Mouse (Mus musculus): Measurements from ENCODE around the gene Jmjd6. TPM values are rescaled to one million over a fixed set of nuclear protein-coding genes. Genes with fewer than 3 reads are reported as not detected.

Jmjd6 gene
- total RNA-seq, 2 experiments from 2014 or later: 33.4 to 36.3 TPM

DNA sequence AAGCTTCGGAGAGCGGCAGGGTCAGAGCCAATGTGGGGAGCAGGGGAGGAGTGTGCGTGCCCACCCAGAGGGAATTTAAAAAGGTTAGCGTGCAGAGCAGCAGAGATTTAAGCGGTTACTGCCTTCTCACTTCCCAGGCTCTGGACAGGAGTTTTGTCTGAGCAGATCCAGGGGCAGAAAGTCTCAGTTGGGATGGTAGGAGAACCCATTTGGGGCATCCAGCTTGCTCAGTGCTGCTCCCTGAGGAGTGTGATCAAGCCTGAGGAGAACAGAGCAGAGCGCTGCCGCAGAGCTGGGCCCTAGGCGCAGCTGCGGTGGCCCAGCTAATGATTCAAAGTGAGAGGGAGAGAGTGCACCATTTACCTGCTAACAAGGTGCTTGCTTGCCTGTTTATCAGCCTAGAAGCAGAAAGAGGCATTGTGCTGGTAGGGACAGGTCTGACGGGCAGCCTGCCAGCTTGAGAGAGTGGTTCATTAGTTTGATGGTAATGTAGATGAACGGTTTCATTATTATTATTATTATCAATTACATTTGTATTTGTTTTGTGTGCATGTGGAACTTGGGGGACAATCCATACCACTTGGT is 34.3 kb downstream of the Jmjd6 start:
- no peak for ATAC-seq (ENCODE audit: poor library complexity, severe bottlenecking)

DNA sequence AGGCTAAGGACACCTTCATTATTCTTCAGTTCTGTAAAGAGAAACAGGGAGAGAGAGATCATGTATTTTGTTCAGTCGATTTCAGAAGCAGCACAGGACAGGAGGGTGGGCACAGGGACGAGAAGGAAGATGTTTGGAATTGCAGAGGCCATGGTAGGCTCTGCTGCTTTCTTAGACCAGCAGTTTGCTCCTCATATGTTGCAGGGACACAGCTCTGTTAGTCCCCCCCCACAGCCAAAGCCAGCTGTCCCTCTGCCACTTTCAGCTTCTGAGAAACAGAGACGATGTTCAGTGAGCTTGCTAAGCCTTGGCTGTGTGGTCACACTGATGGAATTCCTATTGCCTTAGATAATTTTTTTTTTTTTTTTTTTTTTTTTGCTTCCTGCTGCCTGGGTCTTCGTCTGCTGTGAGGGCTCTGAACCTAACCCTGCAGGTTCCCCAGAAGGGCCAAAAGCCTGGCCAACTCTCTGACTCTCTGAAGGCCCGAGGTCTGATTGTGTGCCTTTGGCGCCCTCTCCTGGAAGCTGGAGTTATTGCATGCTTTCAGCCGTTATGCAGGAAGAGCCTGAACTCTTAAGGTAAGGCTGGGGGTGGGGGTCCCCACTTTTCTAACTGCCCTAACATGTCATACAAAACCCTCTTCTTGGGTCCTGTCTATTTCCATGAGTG is 35.2 kb downstream of the Jmjd6 start:
- peak; percentile 58; the same call in 1 of the 2 replicates for ATAC-seq (ENCODE audit: poor library complexity, severe bottlenecking)

- no peak for ATAC-seq (ENCODE audit: poor library complexity, severe bottlenecking)
Measured at GRCm38 (mm10) chr11:116807526-116807925, 35.7 kb downstream of the Jmjd6 start.

DNA sequence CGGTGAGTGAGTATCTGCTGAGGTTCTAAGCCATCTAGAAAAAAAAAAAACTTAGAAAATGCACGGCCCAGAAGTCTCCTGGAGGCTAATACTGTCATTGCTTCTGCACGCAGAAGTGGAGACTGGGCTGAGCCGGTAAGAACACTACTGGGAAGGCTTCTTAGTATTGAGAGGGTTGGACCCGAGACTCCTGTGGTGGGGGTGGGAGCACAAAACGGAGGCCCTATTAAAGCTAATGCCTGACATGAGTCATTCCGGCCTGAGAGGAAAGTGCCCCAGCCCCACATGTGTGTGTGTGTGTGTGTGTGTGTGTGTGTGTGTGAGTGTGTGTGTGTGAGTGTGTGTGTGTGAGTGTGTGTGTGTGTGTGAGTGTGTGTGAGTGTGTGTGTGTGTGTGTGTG is 36.1 kb downstream of the Jmjd6 start:
- ATAC-seq (ENCODE audit: poor library complexity, severe bottlenecking): no peak

DNA sequence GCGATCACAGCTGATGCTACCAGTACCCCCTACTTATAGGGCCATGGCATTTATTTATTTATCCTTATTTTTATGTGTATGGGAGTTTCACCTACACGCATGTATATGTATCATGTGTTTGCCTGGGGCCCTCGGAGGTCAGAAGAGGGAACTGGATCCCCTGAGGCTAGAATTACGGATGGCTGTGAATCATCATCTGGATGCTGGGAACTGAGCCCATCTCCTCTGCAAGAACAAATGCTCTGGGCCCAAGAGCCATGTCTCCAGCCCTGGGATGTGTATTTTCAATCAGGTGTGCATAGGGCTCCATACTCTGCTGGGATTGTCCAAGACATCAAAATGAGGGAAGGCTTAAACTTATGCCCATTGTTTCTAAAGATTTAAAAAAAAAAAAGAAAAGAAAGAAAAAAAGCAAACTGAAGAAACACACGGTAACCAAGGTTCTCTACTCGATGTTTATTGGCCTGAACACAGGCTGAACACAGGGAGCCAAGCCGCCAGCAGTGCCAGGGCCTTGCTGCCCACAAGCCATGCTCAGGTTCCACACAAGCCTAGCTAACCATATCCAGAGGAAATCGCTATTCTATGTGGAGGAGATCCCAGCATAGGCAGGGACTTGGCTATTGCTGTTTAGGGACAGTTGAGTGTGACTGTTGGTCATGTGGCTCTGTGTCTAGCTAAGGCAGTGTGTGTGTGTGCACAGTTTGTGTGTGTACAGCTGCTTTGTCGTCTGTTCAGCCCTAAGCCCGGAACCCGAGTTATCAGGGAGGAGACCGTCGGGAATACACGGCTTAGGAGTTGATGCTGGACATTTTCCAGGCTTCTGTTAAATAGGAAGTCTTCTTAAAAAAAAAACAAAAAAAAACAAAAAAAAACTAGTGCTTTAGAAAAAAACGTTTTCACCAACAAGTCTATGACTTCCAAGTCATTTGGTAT is 36.8 kb downstream of the Jmjd6 start:
- ATAC-seq (ENCODE audit: poor library complexity, severe bottlenecking): no peak

DNA sequence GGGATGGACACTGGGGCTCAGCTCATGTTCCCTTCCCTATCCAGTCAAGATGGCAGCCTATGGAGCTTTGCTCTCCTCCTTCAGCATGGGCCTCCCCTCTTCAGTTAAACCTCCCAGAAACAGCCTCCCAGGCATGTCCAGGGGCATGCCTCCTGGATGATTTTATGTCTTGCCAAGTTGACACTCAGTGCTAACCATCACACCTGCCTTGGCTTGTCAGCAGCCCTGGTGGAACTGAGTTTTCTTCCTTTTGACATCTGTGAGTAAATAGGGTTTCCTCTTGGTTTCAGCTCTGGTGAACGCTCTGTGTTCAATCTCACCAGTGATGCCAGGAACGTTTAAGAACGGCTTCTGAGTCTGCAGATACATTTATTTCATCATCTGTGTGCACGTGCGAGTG is 40.5 kb downstream of the Jmjd6 start:
- no peak for ATAC-seq (ENCODE audit: poor library complexity, severe bottlenecking)

- no peak for ATAC-seq (ENCODE audit: poor library complexity, severe bottlenecking)
Measured at GRCm38 (mm10) chr11:116801106-116801505, 42.1 kb downstream of the Jmjd6 start.

DNA sequence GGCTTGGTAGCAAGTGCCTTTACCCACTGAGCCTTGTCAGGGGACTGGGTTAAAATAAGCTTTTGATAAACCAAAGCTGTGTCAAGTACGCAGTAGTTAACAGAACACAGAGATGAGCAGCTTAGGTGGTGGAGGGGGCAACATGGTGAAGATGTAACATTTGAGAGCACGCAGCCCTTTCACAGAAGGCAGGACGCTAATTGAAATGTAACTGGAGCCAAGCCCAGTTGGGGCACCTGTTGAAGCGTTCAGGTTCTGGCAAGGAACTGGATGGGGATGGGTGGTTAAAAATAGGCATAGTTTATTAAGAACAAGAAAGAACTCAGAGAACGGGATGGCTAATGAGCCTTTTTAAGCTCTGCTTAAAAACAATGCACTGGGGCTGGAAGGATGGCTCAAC is 43.9 kb downstream of the Jmjd6 start:
- no peak for ATAC-seq (ENCODE audit: poor library complexity, severe bottlenecking)

Other genes with a start within 250 kb of the Jmjd6 start
- gene Rhbdf2, start 216.4 kb downstream of the Jmjd6 start, total RNA-seq (2015): 20.9 and 21.8 TPM in 2 replicates
- gene Rhbdf2, start 216.4 kb downstream of the Jmjd6 start, total RNA-seq (2017): 16.2 TPM in 2 replicates
- gene Prcd, start 189.9 kb downstream of the Jmjd6 start, total RNA-seq (2015): 0.80 TPM in 1 of 2 replicates, not detected in the other
- not detected in 2 replicates for gene Prcd, start 189.9 kb downstream of the Jmjd6 start, total RNA-seq (2017)
- not detected in 2 replicates for gene Cygb, start 189.1 kb downstream of the Jmjd6 start, total RNA-seq (2015)
- not detected in 2 replicates for gene Cygb, start 189.1 kb downstream of the Jmjd6 start, total RNA-seq (2017)
- gene St6galnac1, start 67.9 kb downstream of the Jmjd6 start, total RNA-seq (2015): not detected in 2 replicates
- gene St6galnac1, start 67.9 kb downstream of the Jmjd6 start, total RNA-seq (2017): not detected in 2 replicates
- gene Mxra7, start 15.4 kb downstream of the Jmjd6 start, total RNA-seq (2015): 0.55 TPM in 1 of 2 replicates, not detected in the other
- gene Mxra7, start 15.4 kb downstream of the Jmjd6 start, total RNA-seq (2017): 0.33 TPM in 1 of 2 replicates, not detected in the other
- 55.4 and 61.3 TPM in 2 replicates for gene Mettl23, start 171 bp downstream of the Jmjd6 start, total RNA-seq (2015)
- gene Mettl23, start 171 bp downstream of the Jmjd6 start, total RNA-seq (2017): 38.5 and 42.6 TPM in 2 replicates
- gene Mfsd11, start 9.0 kb upstream of the Jmjd6 start, total RNA-seq (2015): 22.2 and 26.2 TPM in 2 replicates
- gene Mfsd11, start 9.0 kb upstream of the Jmjd6 start, total RNA-seq (2017): 17.6 and 26.5 TPM in 2 replicates
- gene Srsf2, start 9.6 kb upstream of the Jmjd6 start, total RNA-seq (2015): 784 and 845 TPM in 2 replicates
- 315 and 355 TPM in 2 replicates for gene Srsf2, start 9.6 kb upstream of the Jmjd6 start, total RNA-seq (2017)
- not detected in 2 replicates for gene Mgat5b, start 75.4 kb upstream of the Jmjd6 start, total RNA-seq (2015)
- 0.22 TPM in 1 of 2 replicates, not detected in the other for gene Mgat5b, start 75.4 kb upstream of the Jmjd6 start, total RNA-seq (2017)